Mouse (Mus musculus) spleen, postnatal 10 days (tissue): ENCODE results near the gene Sumo1.

Source experiments
- DNase-seq, 2 experiments: peaks; one replicate each; pipeline ENCODE4 v3.0.0; 2021 to 2022; ENCODE audit warnings: low spot score in 2 of 2

Gene Sumo1

DNA sequence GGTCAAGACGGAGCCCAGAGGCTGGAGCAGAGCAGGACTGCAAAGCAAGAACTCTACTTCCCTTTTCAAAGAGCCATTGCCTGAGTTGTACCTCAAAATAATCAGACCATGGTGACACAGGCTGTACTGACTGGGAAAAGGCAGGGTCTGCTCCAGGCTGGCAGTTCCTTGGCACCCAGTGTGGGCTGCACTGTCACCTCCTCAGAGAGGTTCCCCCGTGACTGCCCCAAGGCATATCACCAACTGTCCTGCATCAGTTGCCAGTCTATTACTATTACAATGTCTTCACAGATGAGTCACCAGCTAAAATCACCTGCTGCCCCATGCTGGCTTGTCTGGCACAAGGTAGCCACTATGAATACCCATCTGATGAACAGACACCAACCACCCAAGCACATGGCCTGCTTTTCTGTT lies 77.0 kb downstream of the Sumo1 start:
- DNase-seq, result no peak

DNA sequence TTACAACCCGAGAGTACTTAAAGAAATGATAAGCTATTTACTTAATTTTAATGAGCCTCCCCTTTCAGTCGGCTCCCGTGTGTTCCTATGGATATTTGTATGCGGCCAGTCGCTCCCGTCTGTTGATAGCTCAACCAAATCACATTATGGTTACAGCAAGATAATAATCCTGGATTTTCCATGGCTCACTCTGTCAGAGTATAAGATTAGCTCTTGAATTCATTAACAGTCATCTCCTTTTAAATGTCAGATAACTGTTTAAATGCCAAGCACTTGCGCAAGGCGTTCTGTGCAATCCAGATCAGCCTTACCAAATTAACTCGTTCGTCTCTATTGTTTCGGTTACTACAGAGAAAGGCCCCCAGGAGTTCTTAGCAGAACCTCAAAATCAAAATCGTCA lies 77.8 kb downstream of the Sumo1 start:
- DNase-seq, result no peak

DNA sequence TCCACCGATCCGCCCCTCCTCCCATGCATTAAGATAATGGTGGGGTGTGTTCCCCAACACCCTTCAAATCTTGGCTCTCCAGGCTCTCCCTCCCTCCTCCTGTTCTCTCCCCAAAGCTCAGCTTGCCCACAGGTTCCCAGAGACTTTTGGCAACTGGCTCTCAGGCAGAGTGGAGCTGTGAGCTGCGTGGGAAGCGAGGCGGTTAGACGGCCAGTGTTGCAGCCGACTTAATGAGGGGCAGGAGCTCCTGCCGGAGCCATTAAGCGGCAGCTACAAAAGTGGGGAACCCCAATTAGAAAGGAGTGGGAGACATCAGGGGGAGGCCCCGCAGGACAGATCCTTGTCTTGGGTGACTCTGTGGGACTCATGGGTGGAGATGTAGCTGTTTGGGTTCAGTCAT lies 78.3 kb downstream of the Sumo1 start:
- no peak for DNase-seq

DNA sequence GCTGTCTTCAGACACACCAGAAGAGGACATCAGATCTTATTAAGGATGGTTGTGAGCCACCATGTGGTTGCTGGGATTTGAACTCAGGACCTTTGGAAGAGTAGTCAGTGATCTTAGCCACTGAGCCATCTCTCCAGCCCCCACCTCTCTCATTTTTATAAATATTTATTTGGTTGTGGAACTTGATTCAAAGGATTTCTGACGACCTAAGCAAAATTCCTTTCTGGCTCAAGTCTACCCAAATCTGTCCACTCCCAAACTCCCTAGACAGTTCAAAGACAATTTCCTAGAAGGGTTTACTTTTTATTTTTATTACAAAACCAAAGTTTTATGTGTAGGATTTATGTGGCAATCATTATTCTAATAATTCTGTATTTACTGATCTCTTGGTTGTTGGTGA lies 81.4 kb downstream of the Sumo1 start:
- DNase-seq, result no peak

DNA sequence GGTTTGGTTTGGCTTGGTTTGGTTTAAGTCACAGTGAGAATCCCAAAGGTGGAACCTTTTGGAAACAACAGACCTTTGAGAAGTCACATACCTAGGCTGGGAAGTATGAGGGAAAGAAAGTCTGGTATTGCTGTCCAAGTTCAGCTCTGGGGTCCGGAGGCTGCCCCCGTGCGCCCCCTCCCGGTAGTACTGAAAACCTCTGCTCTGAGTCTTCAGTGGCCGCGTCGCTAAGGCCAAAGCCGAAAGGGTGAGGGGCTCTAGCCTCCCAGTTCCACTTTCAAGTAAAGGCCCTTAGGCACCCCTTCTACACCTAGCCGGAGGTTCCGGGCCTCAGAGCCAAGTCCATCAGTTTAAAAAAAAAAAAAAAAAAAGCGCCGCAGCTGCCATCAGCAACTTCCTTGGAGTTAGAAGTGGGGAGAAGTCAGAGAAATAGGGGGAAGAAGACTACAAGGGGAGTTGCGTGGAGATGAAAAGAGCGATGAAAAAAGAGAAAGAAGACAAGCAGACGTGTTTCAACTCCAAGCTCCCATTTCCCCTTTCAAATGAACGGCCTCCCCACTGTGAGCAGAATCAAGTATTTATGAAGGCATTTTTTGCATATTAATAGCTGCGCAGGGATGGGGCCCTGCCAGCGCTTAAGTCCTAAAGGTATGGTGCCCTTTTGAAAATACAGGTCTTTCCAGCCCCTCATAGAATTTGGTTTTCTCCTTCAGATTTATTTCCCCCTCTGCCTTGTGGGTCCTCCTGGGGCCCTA lies 85.8 kb downstream of the Sumo1 start:
- peak; percentile 47 to 78 for DNase-seq

DNA sequence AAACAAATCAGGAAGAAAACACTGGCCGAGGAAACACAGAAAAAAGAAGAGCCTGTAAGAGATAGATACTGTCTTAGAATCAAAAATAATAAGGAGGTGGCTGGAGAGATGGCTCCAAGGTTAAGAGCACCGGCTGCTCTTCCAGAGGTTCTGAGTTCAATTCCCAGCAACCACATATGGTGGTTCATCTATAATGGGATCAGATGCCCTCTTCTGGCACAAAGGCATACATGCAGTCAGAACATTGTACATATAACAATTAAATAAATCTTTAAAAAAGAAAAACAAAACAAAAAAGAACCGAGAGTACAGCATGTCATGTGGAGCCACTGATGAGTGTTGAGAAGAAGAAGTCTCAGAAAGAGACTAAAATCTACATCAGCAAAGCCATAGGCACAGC lies 89.8 kb downstream of the Sumo1 start:
- no peak for DNase-seq

DNA sequence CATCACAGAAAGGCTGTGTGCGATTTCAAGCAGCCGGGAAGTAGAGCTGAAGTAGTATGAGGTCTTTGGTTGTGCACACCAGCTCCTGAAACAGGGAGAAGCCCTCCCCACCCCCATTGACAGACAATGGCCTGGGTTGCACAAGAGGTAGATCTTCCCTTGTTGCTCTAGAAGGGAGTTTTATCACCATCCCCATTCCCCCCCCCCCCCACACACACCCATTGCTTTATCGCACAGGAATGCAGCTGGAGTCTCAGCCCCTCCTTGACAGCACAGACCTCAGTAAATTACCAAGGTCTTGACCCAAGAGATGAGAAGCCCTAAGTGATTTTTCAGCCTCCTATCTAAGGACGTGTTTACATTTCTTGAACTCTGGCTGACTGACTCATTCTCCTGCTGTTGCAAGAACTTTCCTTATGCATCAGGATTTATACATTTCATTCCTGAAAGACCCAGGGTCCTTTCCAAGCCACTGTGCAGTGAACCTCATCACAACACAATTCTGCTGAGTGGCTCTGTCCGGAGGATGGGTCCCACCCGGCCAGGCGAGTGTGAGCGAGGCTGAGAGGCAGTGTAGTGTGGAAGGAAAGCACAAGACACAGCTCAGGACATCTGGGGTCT lies 90.4 kb downstream of the Sumo1 start:
- no peak for DNase-seq

DNA sequence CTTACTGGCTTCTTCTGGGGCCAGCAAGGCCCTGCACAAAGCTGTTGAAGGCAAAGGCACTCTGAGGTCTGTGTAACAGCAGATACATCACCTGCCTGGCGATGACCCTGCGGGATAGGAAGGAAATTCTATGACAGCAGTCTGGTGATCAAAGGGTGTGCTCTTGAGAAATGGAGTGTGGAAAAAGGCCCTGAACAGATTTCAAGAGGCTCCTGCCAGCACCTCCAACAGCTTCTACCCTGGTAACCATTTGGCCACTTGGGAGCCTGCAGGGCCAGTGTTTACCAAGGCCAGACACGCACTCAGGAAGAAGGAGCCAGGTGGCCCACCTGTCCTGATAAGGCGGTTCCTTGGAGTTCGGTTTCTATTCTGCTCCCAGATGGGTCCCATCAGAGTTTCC lies 91.3 kb downstream of the Sumo1 start:
- DNase-seq, result no peak

DNA sequence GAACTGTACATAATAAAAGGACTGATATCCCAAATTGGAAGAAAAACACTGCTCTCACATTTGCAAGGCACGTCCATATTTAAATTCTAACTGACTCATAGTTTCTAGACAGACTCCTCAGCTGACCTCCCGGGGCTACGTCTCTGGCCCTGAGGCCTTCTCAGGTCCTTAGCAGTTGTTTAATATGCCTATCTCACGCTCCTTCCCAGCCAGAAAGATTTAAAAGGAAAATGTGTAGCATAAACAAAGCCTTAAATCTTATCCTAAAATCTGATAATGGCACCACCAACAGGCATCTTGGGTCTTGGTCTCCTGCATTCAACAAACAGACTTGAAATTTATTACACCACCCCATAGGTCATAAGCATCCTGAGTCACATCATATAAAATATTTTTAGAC lies 91.9 kb downstream of the Sumo1 start:
- no peak for DNase-seq

DNA sequence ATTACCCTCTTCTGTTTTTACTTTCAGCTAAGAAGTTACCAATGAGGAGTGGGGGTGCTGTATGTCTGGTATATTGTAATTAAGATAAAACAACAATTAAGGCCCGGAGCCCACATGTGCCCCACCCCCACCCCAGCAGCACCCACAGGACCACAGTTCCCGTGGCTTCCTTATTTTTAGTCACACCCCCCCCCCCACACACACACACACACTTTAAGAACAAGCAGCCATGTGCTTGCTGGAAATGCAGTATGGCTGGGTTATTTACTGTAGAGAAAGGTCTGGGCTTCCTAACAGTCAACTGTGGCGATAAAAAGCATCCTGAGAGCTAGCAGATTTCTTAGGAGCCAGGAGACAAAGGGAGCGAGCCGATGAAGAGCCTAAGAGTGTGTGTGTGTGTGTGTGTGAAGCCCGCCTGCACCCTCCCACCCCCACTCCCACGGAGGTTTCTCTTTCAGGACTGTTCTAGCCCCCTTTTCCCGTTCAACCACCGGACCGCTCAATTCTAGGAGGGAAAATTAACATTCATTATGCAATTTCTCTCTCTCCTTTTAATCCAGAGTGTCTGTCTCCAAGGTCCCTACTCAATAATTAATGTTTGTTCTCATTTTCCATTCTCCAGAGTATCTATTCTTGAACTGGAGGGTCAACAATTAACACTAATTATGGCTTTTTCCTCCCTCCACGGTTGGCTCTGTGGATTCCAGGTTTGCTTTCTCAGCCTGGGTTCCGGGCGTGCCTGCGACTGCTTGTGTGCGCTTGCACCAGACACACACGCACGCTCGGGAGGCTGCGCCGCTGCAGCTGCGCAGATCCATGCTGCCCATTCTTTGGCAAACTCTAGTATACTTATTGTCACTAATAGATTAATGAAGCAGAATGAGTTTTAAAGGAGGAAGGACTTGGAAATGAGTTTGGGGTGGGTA lies 96.1 kb downstream of the Sumo1 start:
- no peak for DNase-seq

DNA sequence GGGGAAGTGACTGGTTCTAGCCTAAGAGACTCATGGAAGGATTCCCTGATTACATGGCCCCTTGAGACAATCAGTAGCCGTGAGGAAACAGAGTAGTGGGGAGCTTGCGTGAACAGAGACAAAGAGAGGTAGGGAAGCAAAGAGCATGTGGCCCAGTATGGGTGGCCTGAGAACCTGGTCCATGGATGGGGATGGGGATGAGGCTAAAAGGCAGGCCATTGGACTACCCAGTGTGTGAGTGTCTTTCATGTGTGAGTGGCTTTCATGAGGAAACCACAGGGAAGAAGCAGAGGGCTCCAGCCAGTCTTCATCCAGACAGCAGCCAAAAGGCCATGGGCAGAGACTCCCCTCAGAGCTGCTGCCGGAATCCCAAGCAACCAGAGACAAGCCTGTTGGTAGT lies 96.8 kb downstream of the Sumo1 start:
- DNase-seq, result no peak

DNA sequence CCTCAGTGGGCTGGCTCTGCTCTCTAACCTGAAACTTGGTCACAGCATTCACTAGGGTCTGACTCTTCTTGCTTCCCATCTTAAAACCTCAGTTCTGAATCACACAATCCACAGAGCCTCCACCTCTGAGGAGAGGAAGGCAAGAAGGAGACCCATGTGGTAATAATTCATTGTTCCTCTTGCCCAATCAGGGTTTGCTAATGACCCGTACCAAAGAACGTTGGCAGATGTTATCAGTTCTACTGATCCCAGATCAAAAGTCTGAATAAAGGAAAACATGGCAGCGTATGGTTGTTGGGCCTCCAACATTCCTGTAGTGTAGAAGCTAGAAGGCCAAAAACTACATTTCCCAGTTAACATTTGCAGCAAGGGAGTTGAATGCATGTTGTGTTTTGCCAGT lies 99.1 kb downstream of the Sumo1 start:
- DNase-seq, result no peak

DNA sequence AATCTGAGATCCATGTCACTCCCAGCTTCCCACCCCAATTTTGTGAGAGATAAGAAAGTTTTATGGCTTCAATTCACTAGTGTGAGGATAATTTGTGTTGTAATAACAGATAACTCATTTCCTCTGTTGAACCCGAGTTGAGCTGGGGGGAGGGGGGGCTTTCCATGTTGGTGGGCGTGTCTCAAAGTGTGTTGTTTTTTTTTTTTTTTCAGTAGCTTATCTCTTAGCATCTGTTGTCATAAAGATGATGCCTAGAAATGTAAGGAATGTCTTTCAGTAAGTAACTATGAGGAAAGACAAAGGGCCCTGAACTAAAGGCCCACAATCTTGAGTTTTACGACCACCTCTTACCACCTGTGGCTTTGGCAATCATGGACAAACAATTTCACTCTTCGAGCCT lies 99.9 kb downstream of the Sumo1 start:
- DNase-seq, result no peak

DNA sequence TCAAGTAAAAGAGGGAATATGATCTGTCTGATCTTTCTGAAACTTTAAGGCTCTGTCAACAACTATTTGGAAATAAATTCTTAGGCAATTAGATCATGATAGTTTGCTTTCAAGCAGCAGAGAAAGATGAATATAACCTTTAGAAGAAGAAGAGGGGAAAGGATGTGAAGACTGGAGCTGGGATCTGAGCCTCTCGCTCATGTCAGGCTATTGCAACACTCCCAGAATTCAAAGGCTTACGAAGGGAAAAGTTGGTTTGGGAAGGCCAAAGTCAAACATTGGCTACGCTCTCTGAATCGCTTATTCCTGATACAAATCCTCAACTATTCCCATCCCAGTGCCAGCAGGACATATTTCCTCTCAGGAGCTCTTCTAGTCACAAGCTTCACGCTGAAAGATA lies 101.3 kb downstream of the Sumo1 start:
- no peak for DNase-seq

DNA sequence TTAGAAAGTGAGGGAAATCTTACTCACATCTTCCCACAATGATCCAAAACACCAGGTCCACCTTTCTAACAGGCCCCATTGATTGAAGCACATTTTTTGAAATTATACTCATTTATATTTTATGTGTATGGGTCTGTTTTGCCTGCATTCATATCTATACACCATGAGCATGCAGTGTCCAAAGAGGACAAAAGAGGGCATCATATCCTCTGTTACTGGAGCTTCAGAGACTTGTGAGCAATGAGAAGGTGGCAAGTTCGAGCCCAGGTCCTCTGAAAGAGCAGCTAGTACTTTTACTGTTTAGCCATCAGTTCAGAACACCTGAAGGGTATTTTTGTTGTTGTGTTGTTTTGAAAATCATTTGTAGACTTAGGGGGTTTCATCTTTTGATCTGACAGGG lies 102.4 kb downstream of the Sumo1 start:
- DNase-seq, result no peak

DNA sequence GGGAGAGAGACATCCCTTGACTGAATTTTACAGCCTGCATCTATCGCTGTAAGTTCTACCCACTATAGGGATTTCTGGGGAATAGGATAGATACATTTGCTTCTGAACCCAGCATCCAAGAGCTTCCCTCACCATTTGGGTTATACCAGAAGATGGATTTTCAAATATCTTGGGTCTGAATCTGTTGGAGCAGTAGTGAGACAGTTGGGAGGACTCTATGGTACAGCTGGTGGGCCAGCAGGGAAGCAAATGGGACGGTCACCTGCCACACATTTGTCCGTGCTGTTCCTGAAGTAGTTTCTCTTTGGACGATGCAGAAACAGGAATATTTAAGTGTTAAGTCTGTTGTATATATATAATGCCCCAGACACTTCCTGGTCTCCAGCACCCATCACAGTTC lies 103.1 kb downstream of the Sumo1 start:
- no peak for DNase-seq

DNA sequence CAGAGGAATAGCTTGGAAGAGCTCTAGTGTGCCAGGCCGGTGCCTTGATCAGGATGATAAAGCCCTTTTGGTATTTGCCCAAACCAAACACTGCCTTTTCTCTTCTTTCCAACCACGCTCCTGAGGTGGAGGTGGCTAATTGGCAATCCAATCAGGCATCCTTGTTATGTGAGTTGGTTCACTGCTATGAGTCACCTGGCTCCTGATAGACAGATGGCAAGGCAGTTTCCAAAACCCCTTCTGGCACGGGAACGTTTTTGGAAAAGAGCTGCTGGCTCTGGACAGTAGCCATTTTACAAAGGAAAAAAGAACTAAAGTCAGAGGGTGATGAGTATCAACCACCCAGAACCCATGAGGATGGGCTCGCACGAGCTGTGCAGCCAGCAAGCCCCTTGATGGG lies 103.7 kb downstream of the Sumo1 start:
- no peak for DNase-seq

DNA sequence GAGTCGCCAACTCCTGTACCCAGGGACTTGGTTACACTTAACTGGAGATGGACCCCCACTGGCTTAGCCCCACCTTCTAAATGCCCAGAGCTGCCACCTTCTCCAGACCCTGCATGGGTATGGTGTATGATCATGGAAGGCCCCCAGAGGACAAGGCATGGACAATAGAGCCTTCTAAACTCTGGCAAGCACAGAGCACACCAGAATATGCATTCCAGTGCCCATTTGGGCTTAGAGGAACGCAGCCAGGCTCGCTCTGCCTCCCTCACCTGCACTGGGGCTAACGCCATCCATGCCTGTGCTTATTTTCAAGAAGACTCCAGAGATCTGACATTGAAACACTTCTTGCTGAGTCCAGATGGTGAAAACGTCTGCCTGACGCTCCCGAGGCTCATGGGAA lies 104.4 kb downstream of the Sumo1 start:
- DNase-seq, result no peak

DNA sequence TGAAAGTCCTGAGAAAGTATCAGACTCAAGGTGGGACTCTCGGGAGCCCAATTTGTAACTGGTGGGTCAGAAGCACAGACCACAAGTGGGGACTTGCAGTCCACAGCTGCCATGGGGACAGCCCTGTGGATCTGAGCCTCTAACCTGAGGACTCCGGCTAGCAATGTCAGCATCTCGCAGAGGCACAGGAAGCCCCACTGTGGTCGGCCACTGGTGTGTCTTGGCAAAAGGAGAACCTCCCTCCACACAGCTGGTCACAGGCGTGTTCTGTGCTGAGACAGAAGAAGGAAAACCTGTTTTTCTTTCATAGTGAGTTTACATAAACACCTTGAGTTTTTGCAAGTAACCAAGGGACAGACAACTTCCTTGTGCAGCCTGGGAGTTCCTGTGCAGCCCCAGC lies 104.8 kb downstream of the Sumo1 start:
- no peak for DNase-seq

DNA sequence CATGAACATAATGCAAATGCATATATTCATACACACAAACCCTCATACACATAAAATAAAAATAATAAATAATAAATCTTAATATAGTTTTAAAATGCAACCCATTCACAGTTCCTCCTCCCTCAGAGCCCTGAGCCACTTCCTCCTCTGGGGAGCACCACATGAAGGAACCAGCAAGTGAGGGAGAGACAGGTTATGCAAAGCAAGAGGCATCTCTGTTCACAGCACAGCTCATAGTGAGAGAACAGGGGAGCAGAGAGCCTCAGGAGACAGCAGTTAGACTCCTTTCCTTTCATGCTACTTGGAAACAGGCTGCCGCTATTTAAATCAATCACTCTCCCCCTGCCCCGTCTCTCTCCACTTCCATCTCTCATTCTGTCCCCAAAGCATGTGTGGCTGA lies 107.1 kb downstream of the Sumo1 start:
- no peak for DNase-seq

DNA sequence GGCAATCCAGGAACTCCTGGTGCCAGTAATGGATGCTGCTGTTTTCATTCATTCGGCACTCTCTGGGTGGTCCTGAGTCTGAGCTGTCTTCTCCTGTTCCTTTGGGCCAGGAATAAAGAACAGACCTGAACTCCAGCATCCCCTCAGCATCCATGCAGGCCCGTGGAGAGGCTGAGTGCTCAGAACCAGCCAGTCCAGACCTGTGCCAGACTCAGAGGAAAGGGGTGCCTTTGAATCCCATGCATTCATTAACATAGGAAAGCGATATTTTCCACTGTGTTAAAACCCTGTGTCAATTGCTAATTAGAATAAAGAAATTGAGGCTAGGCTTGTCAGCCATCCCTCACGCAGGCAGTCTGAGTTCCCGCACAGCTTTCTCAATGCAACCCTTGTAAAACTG lies 116.9 kb downstream of the Sumo1 start:
- no peak for DNase-seq

DNA sequence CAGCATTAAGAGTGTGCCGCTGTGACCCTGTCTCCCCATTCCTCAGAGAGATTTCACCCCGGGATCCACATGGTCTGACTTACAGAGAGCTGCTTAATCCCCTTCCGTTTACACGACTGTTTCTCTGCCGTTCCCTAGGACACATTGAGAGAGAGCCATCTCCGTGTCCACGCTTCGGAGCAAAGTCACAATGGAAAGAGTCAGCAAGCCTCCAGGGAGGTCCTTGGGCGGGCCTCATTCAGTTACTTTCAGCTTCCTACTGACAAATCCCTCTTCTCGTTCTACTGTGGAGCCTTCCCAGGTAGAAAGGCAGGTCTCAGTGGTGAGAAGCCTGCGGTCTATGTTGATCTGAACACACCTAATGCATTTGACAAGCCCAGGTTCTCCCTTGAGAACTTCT lies 119.6 kb downstream of the Sumo1 start:
- DNase-seq, result no peak

DNA sequence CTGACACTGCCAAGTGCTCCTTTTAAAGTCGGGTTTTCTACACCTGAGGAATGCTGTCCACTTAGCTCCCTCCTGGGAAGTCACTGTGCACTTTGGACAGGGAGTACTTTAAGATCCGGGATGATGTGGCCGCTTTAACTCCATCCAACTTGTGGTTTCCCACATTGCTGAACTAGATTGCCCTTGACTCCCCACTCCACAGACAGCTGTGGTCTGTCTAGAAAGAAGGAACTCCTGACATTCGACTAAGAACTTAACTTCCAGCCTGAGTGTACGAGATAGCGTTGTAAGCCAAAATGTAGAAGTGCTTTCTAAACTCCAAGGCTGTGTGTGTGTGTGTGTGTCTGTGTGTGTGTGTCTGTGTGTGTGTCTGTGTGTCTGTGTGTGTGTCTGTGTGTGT lies 120.4 kb downstream of the Sumo1 start:
- no peak for DNase-seq
